ENCODE assay signal across 10 mouse cellular contexts in genomic region chr11:19991303-19991976, GRCm38 (mm10).
A peak's percentile ranks its signal among the peaks of the same experiment; 100 is the strongest.
DNase-seq lines count a peak whose midpoint lies in the region; ATAC-seq and TF ChIP-seq lines count a peak whose summit lies in the region.
"Had no signal": no experiment of that assay in that cellular context is flagged by ENCODE, and none has a peak within 500 bp of the region (broad histone marks: within the 10 kb centered on the region; RNA-seq: fewer than 3 reads in every experiment).

No protein-coding gene starts in this region.

- DNase-seq in cerebellum, adult 2 months, result peak; percentile 64 to 66
- DNase-seq in frontal cortex, postnatal 10 days (ENCODE audit: low spot score in 2 of 2), result no peak
- DNase-seq in midbrain, embryonic 11.5 days (ENCODE audit: low spot score, missing footprints), result no peak
- no peak for DNase-seq in forebrain, embryonic 10.5 days (ENCODE audit: extremely low spot score, low spot score)

- 61% methylated on average over 12 of the region's 12 CpGs for WGBS in hindbrain, embryonic 15.5 days
- 73% methylated on average over 12 of the region's 12 CpGs for WGBS in hindbrain, embryonic 12.5 days
- whole genome bisulfite sequencing in cerebellum, adult 2 months, result 15% methylated on average over 12 of the region's 12 CpGs
- 63% methylated on average over 12 of the region's 12 CpGs for WGBS in liver, embryonic 12.5 days (ENCODE audit: insufficient replicate concordance)
- 70% methylated on average over 12 of the region's 12 CpGs for WGBS in midbrain, embryonic 11.5 days
- WGBS in forebrain, embryonic 10.5 days, result 79% methylated on average over 12 of the region's 12 CpGs

- H3K27me3 ChIP-seq in hindbrain, embryonic 15.5 days, result no peaks in the 10 kb centered on the region
- no peaks in the 10 kb centered on the region for H3K27me3 ChIP-seq in hindbrain, embryonic 12.5 days
- H3K27me3 ChIP-seq in cerebellum, adult 2 months (ENCODE audit: control insufficient read depth, insufficient read depth, low read length), result no peaks in the 10 kb centered on the region
- H3K27me3 ChIP-seq in liver, embryonic 12.5 days (replicated peaks), result no peaks in the 10 kb centered on the region
- H3K27me3 ChIP-seq in midbrain, embryonic 11.5 days (ENCODE audit: control insufficient read depth, insufficient read depth, low read length), result no peaks in the 10 kb centered on the region
- no peaks in the 10 kb centered on the region for H3K27me3 ChIP-seq in forebrain, embryonic 10.5 days (ENCODE audit: poor library complexity, severe bottlenecking)
- H3K27me3 ChIP-seq: limb, embryonic 15.5 days; neural tube, embryonic 12.5 days had no signal

- TF ChIP-seq POLR2A in cerebellum, adult 2 months (IDR thresholded peaks at IDR 0.05; ENCODE audit: borderline replicate concordance, insufficient read depth, low read length), result no peak
- no peak for TF ChIP-seq POLR2A in embryonic fibroblast, embryonic 13.5 days (IDR thresholded peaks at IDR 0.05; ENCODE audit: low read depth, low read length)

- no peaks in the 10 kb centered on the region for H3K9me3 ChIP-seq in hindbrain, embryonic 15.5 days
- no peaks in the 10 kb centered on the region for H3K9me3 ChIP-seq in hindbrain, embryonic 12.5 days (replicated peaks)
- H3K9me3 ChIP-seq in liver, embryonic 12.5 days (replicated peaks), result no peaks in the 10 kb centered on the region
- H3K9me3 ChIP-seq in midbrain, embryonic 11.5 days (ENCODE audit: control insufficient read depth, low read length), result no peaks in the 10 kb centered on the region
- no peaks in the 10 kb centered on the region for H3K9me3 ChIP-seq in forebrain, embryonic 10.5 days
- H3K9me3 ChIP-seq: limb, embryonic 15.5 days; neural tube, embryonic 12.5 days had no signal

- H3K27ac ChIP-seq in hindbrain, embryonic 15.5 days (replicated peaks), result 0 out of 2 replicates have a peak overlapping the region, but pooled peaks have one; percentile 37
- no peak overlapping the region for H3K27ac ChIP-seq in hindbrain, embryonic 12.5 days
- peak overlapping the region; percentile 8 for H3K27ac ChIP-seq in cerebellum, adult 2 months (ENCODE audit: insufficient read depth, low read length)
- H3K27ac ChIP-seq in embryonic fibroblast, embryonic 13.5 days (ENCODE audit: insufficient read depth, low read length), result peak overlapping the region; percentile 20; the same call in 1 of the 2 replicates
- peak overlapping the region; percentile 38; the same call in 1 of the 2 replicates for H3K27ac ChIP-seq in liver, embryonic 12.5 days
- H3K27ac ChIP-seq in midbrain, embryonic 11.5 days (ENCODE audit: low read depth, low read length), result no peak overlapping the region
- no peak overlapping the region for H3K27ac ChIP-seq in forebrain, embryonic 10.5 days
- H3K27ac ChIP-seq: limb, embryonic 15.5 days; neural tube, embryonic 12.5 days had no signal

- peaks cover 35% of the 10 kb centered on the region for H3K4me1 ChIP-seq in hindbrain, embryonic 15.5 days (replicated peaks)
- H3K4me1 ChIP-seq in hindbrain, embryonic 12.5 days, result peaks cover 23% of the 10 kb centered on the region
- H3K4me1 ChIP-seq in cerebellum, adult 2 months (ENCODE audit: control insufficient read depth, insufficient read depth, low read length), result peaks cover 45% of the 10 kb centered on the region
- peaks cover 23% of the 10 kb centered on the region for H3K4me1 ChIP-seq in embryonic fibroblast, embryonic 13.5 days (ENCODE audit: control insufficient read depth, insufficient read depth, low read length)
- peaks cover 95% of the 10 kb centered on the region for H3K4me1 ChIP-seq in liver, embryonic 12.5 days
- H3K4me1 ChIP-seq in midbrain, embryonic 11.5 days (ENCODE audit: control insufficient read depth, insufficient read depth, low read length), result peaks cover 11% of the 10 kb centered on the region
- H3K4me1 ChIP-seq in forebrain, embryonic 10.5 days, result peaks cover 51% of the 10 kb centered on the region

- TF ChIP-seq CTCF in cerebellum, adult 2 months (IDR thresholded peaks at IDR 0.05; ENCODE audit: borderline replicate concordance, insufficient read depth, low read depth, low read length), result no peak
- no peak for TF ChIP-seq CTCF in embryonic fibroblast, embryonic 13.5 days (IDR thresholded peaks at IDR 0.05; ENCODE audit: borderline replicate concordance, insufficient read depth, low read length)

- no peak overlapping the region for H3K4me2 ChIP-seq in hindbrain, embryonic 15.5 days
- no peak overlapping the region for H3K4me2 ChIP-seq in hindbrain, embryonic 12.5 days (replicated peaks)
- H3K4me2 ChIP-seq in liver, embryonic 12.5 days, result no peak overlapping the region
- H3K4me2 ChIP-seq in midbrain, embryonic 11.5 days, result no peak overlapping the region
- H3K4me2 ChIP-seq: limb, embryonic 15.5 days; neural tube, embryonic 12.5 days had no signal

- H3K4me3 ChIP-seq in hindbrain, embryonic 15.5 days, result no peak overlapping the region
- H3K4me3 ChIP-seq in hindbrain, embryonic 12.5 days, result no peak overlapping the region
- H3K4me3 ChIP-seq in cerebellum, adult 2 months (replicated peaks; ENCODE audit: insufficient read depth, low read depth, low read length), result no peak overlapping the region
- H3K4me3 ChIP-seq in embryonic fibroblast, embryonic 13.5 days (ENCODE audit: insufficient read depth, low read length), result no peak overlapping the region
- no peak overlapping the region for H3K4me3 ChIP-seq in liver, embryonic 12.5 days
- H3K4me3 ChIP-seq in midbrain, embryonic 11.5 days (ENCODE audit: low read depth, low read length), result no peak overlapping the region
- no peak overlapping the region for H3K4me3 ChIP-seq in forebrain, embryonic 10.5 days
- H3K4me3 ChIP-seq: limb, embryonic 15.5 days; neural tube, embryonic 12.5 days had no signal

- no peaks in the 10 kb centered on the region for H3K36me3 ChIP-seq in hindbrain, embryonic 15.5 days
- no peaks in the 10 kb centered on the region for H3K36me3 ChIP-seq in hindbrain, embryonic 12.5 days
- no peaks in the 10 kb centered on the region for H3K36me3 ChIP-seq in liver, embryonic 12.5 days
- H3K36me3 ChIP-seq in midbrain, embryonic 11.5 days (ENCODE audit: control insufficient read depth, insufficient read depth, low read length), result no peaks in the 10 kb centered on the region
- H3K36me3 ChIP-seq in forebrain, embryonic 10.5 days (replicated peaks), result no peaks in the 10 kb centered on the region; the same call in 1 of the 2 replicates
- H3K36me3 ChIP-seq: limb, embryonic 15.5 days; neural tube, embryonic 12.5 days had no signal

- no peak overlapping the region for H3K9ac ChIP-seq in hindbrain, embryonic 15.5 days
- no peak overlapping the region for H3K9ac ChIP-seq in hindbrain, embryonic 12.5 days
- no peak overlapping the region for H3K9ac ChIP-seq in liver, embryonic 12.5 days
- no peak overlapping the region for H3K9ac ChIP-seq in midbrain, embryonic 11.5 days (ENCODE audit: low read length)
- H3K9ac ChIP-seq: limb, embryonic 15.5 days; neural tube, embryonic 12.5 days had no signal

- ATAC-seq in hindbrain, embryonic 15.5 days (ENCODE audit: low FRiP score, low read depth), result no peak
- ATAC-seq in hindbrain, embryonic 12.5 days (ENCODE audit: low FRiP score), result no peak
- no peak for ATAC-seq in liver, embryonic 12.5 days
- ATAC-seq in midbrain, embryonic 11.5 days (ENCODE audit: low FRiP score), result no peak

Comparison
In these comparisons a context has a peak if more than half of its experiments do, and no peak if none do; other contexts are left out.
1. H3K27ac ChIP-seq: peak in hindbrain, embryonic 15.5 days (single experiment), cerebellum, adult 2 months (single experiment), embryonic fibroblast, embryonic 13.5 days (single experiment) and liver, embryonic 12.5 days (single experiment); none in hindbrain, embryonic 12.5 days (single experiment), midbrain, embryonic 11.5 days (single experiment) and forebrain, embryonic 10.5 days (single experiment).
2. DNase-seq: peak in cerebellum, adult 2 months (2 of 2); none in frontal cortex, postnatal 10 days (0 of 2), midbrain, embryonic 11.5 days (single experiment) and forebrain, embryonic 10.5 days (single experiment).